Mouse (Mus musculus) bone marrow macrophage, adult 2 months (primary cell): ENCODE measurements around the gene Fam69a.

Experiments used
- CTCF ChIP-seq: IDR thresholded peaks from 2 replicates; pipeline ENCODE4 v1.5.1; 2012; ENCODE audit warnings: low read depth, mild to moderate bottlenecking, low read length, moderate library complexity
- POLR2A ChIP-seq: IDR thresholded peaks from 2 replicates; pipeline ENCODE4 v1.6.1; 2012; ENCODE audit warnings: mild to moderate bottlenecking, low read depth, low read length, borderline replicate concordance

DNA sequence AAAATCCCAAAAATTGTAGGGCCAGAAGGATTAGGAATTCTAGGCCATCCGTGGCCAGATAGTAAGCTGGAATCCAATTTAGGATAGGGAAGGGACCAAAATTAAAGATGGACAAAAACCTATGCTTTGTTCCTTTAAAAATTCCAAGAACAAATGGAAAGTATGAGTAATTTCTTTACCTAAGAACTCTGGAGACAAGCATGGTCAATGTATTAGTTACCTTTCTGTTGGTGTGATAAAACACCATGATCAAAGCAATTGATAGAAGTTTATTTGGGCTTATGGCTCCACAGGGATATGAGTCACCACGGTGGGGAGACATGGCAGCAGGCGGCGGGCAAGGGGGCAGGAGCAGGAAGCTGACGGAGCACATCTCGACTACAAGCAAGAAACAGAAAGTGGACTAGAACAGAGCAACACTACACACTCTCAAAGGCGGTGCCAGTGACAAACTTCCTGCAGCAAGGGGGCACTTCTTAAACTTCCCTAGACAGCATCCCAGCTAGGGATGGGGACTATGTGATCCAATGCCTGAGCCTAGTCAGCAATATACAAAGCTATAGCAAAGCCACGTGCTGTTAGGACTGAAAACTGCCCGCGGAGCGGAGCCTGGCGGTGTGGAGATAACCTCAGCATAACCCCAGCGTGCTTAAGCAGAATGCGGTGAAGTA lies 26.2 kb downstream of the Fam69a start:
- TF ChIP-seq CTCF (no peak), POLR2A (no peak)
